Mouse (Mus musculus) heart, postnatal 0 days (tissue): ENCODE results near the gene Tmem63a. TPM values are rescaled to one million over a fixed set of nuclear protein-coding genes. Genes with fewer than 3 reads are reported as not detected.

ENCODE experiments used
- ATAC-seq: fragments of 200-750 bp; cut with Nextera tagmentation; 2 replicates; pipeline ENCODE4 v1.8.0; 2017; ENCODE audit warnings: low read depth, moderate number of reproducible peaks, moderate library complexity; ENCODE audit not compliant: insufficient read depth
- DNase-seq: peaks from one replicate; pipeline ENCODE4 v3.0.0-alpha.2; 2016; ENCODE audit warnings: low spot score
- H3K27ac ChIP-seq: fragments of 300-500 bp; sonication (generic); 2 replicates; pipeline ENCODE4 v1.5.1; 2014; ENCODE audit warnings: low read depth, mild to moderate bottlenecking
- H3K27me3 ChIP-seq: fragments of 300-500 bp; sonication (generic); 2 replicates; pipeline ENCODE4 v1.6.1; 2014; ENCODE audit warnings: low read length, mixed read lengths; ENCODE audit not compliant: control insufficient read depth, insufficient read depth
- H3K36me3 ChIP-seq: fragments of 300-500 bp; sonication (generic); replicated peaks from 2 replicates; pipeline ENCODE4 v1.6.1; 2014; ENCODE audit warnings: low read length, mixed read lengths; ENCODE audit not compliant: control insufficient read depth, insufficient read depth
- H3K4me1 ChIP-seq: fragments of 300-500 bp; sonication (generic); 2 replicates; pipeline ENCODE4 v1.6.1; 2014; ENCODE audit warnings: antibody characterized with exemption; ENCODE audit not compliant: control insufficient read depth, insufficient read depth
- H3K4me2 ChIP-seq: fragments of 300-500 bp; sonication (generic); 2 replicates; pipeline ENCODE4 v1.6.1; 2014; ENCODE audit warnings: low read depth, mild to moderate bottlenecking, low read length, moderate library complexity
- H3K4me3 ChIP-seq: fragments of 300-500 bp; sonication (generic); 2 replicates; pipeline ENCODE4 v1.5.1; 2014; ENCODE audit warnings: low read depth, low read length
- H3K9ac ChIP-seq: fragments of 300-500 bp; sonication (generic); replicated peaks from 2 replicates; pipeline ENCODE4 v1.6.1; 2014; ENCODE audit warnings: low read depth, low read length, mixed read lengths
- H3K9me3 ChIP-seq: fragments of 300-500 bp; sonication (generic); replicated peaks from 2 replicates; pipeline ENCODE4 v1.6.1; 2016; ENCODE audit warnings: low read length; ENCODE audit not compliant: control insufficient read depth
- CTCF ChIP-seq: IDR thresholded peaks from 2 replicates; pipeline ENCODE4 v1.5.1; 2016; ENCODE audit warnings: antibody characterized with exemption, control low read depth, low read depth
- EP300 ChIP-seq: IDR thresholded peaks from 2 replicates; pipeline ENCODE4 v1.6.1; 2016; ENCODE audit warnings: antibody characterized with exemption, low read depth
- WGBS: fragments of 180-500 bp; shearing (Covaris S2); extraction: QIAGEN DNeasy Blood & Tissue Kit; methylation state at CpG from one replicate; pipeline ENCODE4 v1.1.7; 2014; 5-methylcytosine and 5-hydroxymethylcytosine counted together
- polyA plus RNA-seq: library from polyadenylated mRNA; unstranded; fragments of >200 nt; fragmentation: Nextera tagmentation; extraction: Ambion mirVana; gene quantifications from 2 replicates; pipeline ENCODE4 v1.2.1, GENCODE M21; 2015
- total RNA-seq: library from RNA; depleted of rRNA; stranded (reverse); fragments of >200 nt; gene quantifications from 2 replicates; pipeline ENCODE4 v1.2.3, GENCODE M21; 2014; ENCODE audit warnings: low replicate concordance; rRNA removed

Gene Tmem63a
- total and polyA plus RNA-seq, 2 experiments from 2014 or later, result 9.6 to 17.2 TPM

DNA sequence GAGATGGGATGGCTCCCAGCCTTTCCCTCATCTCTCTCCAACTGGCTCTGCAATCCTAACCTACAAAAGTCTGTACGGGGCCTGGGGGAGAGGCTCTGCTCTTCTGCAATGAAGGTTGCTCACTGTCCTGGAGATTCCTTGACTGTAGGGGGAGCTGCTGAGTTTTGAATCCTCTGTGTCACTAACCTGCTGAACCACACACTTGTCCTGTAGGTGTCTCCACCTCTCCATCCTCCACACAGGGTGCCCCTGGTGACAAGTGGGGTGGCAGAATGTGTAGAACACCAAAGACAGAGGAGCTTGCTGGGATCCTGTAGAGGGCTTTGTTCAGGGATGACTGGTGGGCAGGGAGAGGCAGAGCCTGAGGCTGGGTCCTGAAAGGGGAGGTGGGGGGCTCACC, 80.1 kb downstream of the Tmem63a start:
- Histone ChIP-seq H3K27me3 (no peaks in the 10 kb centered on the region), H3K4me1 (no peaks in the 10 kb centered on the region), H3K9ac (no peak overlapping the region), H3K4me2 (no peak overlapping the region), H3K36me3 (no peaks in the 10 kb centered on the region), H3K4me3 (no peak overlapping the region), H3K27ac (no peak overlapping the region), H3K9me3 (no peaks in the 10 kb centered on the region)
- TF ChIP-seq CTCF (peak; percentile 72), EP300 (no peak)
- 20% methylated on average over 1 of the region's 1 CpGs for WGBS
- DNase-seq (peak; percentile 63), ATAC-seq (peak; percentile 61)

Other genes starting within 250 kb of the Tmem63a start
- not detected in 2 replicates for gene Mixl1, start 245.3 kb upstream of the Tmem63a start, total RNA-seq
- not detected in 2 replicates for gene Mixl1, start 245.3 kb upstream of the Tmem63a start, polyA plus RNA-seq
- gene Acbd3, start 216.3 kb upstream of the Tmem63a start, total RNA-seq, result 21.7 and 26.4 TPM in 2 replicates
- gene Acbd3, start 216.3 kb upstream of the Tmem63a start, polyA plus RNA-seq, result 13.2 and 13.5 TPM in 2 replicates
- gene H3f3a, start 128.4 kb upstream of the Tmem63a start, total RNA-seq, result 1,123 and 1,337 TPM in 2 replicates
- gene H3f3a, start 128.4 kb upstream of the Tmem63a start, polyA plus RNA-seq, result 1,661 and 1,734 TPM in 2 replicates
- gene Sde2, start 91.2 kb upstream of the Tmem63a start, total RNA-seq, result 9.8 and 16.9 TPM in 2 replicates
- 14.4 and 15.8 TPM in 2 replicates for gene Sde2, start 91.2 kb upstream of the Tmem63a start, polyA plus RNA-seq
- not detected in 2 replicates for gene Lefty2, start 49.2 kb upstream of the Tmem63a start, total RNA-seq
- 0.05 and 0.07 TPM in 2 replicates for gene Lefty2, start 49.2 kb upstream of the Tmem63a start, polyA plus RNA-seq
- 33.0 and 36.4 TPM in 2 replicates for gene Pycr2, start 38.1 kb upstream of the Tmem63a start, total RNA-seq
- 34.1 and 35.5 TPM in 2 replicates for gene Pycr2, start 38.1 kb upstream of the Tmem63a start, polyA plus RNA-seq
- 1.2 and 1.3 TPM in 2 replicates for gene Lefty1, start 7.3 kb upstream of the Tmem63a start, total RNA-seq
- 1.6 and 1.7 TPM in 2 replicates for gene Lefty1, start 7.3 kb upstream of the Tmem63a start, polyA plus RNA-seq
- 6.9 and 13.4 TPM in 2 replicates for gene Ephx1, start 78.6 kb downstream of the Tmem63a start, total RNA-seq
- 10.2 and 10.6 TPM in 2 replicates for gene Ephx1, start 78.6 kb downstream of the Tmem63a start, polyA plus RNA-seq
- not detected in 2 replicates for gene 9130409I23Rik, start 108.9 kb downstream of the Tmem63a start, total RNA-seq
- gene 9130409I23Rik, start 108.9 kb downstream of the Tmem63a start, polyA plus RNA-seq, result not detected in 2 replicates
- gene Nvl, start 201.9 kb downstream of the Tmem63a start, total RNA-seq, result 8.4 and 13.9 TPM in 2 replicates
- gene Nvl, start 201.9 kb downstream of the Tmem63a start, polyA plus RNA-seq, result 8.3 and 8.8 TPM in 2 replicates
- 26.2 and 60.1 TPM in 2 replicates for gene Cnih4, start 202.3 kb downstream of the Tmem63a start, total RNA-seq
- gene Cnih4, start 202.3 kb downstream of the Tmem63a start, polyA plus RNA-seq, result 123 and 136 TPM in 2 replicates